In the genomic region with DNA sequence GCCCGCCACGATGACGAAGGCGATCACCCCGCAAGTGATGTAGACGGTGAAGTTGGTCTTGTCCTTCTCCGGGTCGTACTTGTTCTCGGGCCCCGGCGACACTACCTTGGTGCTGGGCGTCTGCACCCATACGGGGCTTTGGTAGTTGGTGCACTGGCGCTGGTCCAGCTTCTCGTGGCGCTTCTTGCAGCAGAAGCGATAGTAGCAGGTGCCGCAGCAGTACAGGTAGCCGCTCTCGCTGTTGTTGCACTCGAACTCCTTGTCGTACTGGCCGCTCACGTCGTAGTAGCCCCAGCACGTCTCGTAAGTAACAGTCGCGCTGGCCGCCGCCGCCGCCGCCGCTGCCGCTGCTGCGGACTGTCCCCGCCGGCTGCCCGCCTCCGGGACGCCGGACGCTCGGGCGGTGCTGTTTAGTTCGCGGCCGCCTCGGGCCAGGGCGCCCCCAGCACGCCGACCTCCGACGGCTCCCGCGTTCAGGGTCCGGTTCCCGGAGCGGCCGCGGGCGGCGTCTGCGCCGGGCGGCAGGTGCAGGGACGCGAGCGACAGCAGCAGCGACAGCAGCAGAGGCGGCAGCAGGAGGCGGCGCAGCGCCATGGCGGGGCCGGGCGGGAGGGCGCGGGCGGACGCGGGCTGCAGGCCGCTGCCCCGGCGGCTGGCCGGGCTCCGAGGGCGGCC, we compare ENCODE assay signal across 9 mouse cellular contexts. TPM values are rescaled to one million over a fixed set of nuclear protein-coding genes. Genes with fewer than 3 reads are reported as not detected.
DNase-seq lines count a peak whose midpoint lies in the region; ATAC-seq and TF ChIP-seq lines count a peak whose summit lies in the region.
"Had no signal": no experiment of that assay in that cellular context is flagged by ENCODE, and none has a peak within 500 bp of the region (broad histone marks: within the 10 kb centered on the region; RNA-seq: fewer than 3 reads in every experiment).

A gene (minus strand): TSS at position 594 of the 675 bp plus-strand sequence.

- in situ Hi-C loops in ES-E14 (cut with MboI; ENCODE audit: low sequenced_read_pairs in 2 of 2, unreplicated experiment in 2 of 2), result no loop called here

- H3K4me2 ChIP-seq in intestine, postnatal 0 days (replicated peaks; ENCODE audit: low read depth), result peak within 1 kb of the TSS; percentile 83
- peak within 1 kb of the TSS; percentile 52 for H3K4me2 ChIP-seq in liver, embryonic 13.5 days

- TF ChIP-seq POLR2A in embryonic fibroblast, embryonic 13.5 days (IDR thresholded peaks at IDR 0.05; ENCODE audit: low read depth, low read length), result no peak

- ATAC-seq in intestine, postnatal 0 days, result no peak
- no peak for ATAC-seq in liver, embryonic 13.5 days (ENCODE audit: low read depth)

- no peaks in the 10 kb centered on the region; a peak in 1 of 4 replicates for H3K4me1 ChIP-seq in ES-E14 (ENCODE audit: control insufficient read depth in 2 of 2, insufficient read depth in 2 of 2, low read length in 2 of 2, poor library complexity in 1 of 2)
- H3K4me1 ChIP-seq in embryonic fibroblast, embryonic 13.5 days (ENCODE audit: control insufficient read depth, insufficient read depth, low read length), result no peaks in the 10 kb centered on the region
- no peaks in the 10 kb centered on the region for H3K4me1 ChIP-seq in intestine, postnatal 0 days (replicated peaks; ENCODE audit: control insufficient read depth, insufficient read depth, low read length)
- no peaks in the 10 kb centered on the region for H3K4me1 ChIP-seq in liver, embryonic 13.5 days (replicated peaks)

- no peak for TF ChIP-seq CTCF in embryonic fibroblast, embryonic 13.5 days (IDR thresholded peaks at IDR 0.05; ENCODE audit: borderline replicate concordance, insufficient read depth, low read length)
- TF ChIP-seq CTCF in intestine, postnatal 0 days (IDR thresholded peaks at IDR 0.05; ENCODE audit: low read depth), result no peak

- no peaks in the 10 kb centered on the region for H3K9me3 ChIP-seq in ES-E14 (ENCODE audit: control insufficient read depth, insufficient read depth, low read depth, low read length)
- no peaks in the 10 kb centered on the region for H3K9me3 ChIP-seq in intestine, postnatal 0 days (ENCODE audit: control insufficient read depth)
- H3K9me3 ChIP-seq in liver, embryonic 13.5 days (replicated peaks), result no peaks in the 10 kb centered on the region

- intact Hi-C loops in gastrocnemius, postnatal 36 days (cut with DNase I), result no loop called here

- peak within 1 kb of the TSS; percentile 81 to 84 for H3K4me3 ChIP-seq in ES-E14 (ENCODE audit: insufficient read depth in 1 of 2, low read depth in 1 of 2, low read length in 2 of 2, poor library complexity in 1 of 2, severe bottlenecking in 1 of 2)
- peak within 1 kb of the TSS; percentile 45 for H3K4me3 ChIP-seq in embryonic fibroblast, embryonic 13.5 days (ENCODE audit: insufficient read depth, low read length)
- H3K4me3 ChIP-seq in intestine, postnatal 0 days (ENCODE audit: low read depth, low read length), result peak within 1 kb of the TSS; percentile 48
- peak within 1 kb of the TSS; percentile 42 for H3K4me3 ChIP-seq in liver, embryonic 13.5 days (replicated peaks)

- no peak within 1 kb of the TSS for H3K27ac ChIP-seq in ES-E14 (ENCODE audit: insufficient read depth, low read depth, low read length, poor library complexity, severe bottlenecking)
- no peak within 1 kb of the TSS for H3K27ac ChIP-seq in embryonic fibroblast, embryonic 13.5 days (ENCODE audit: insufficient read depth, low read length)
- H3K27ac ChIP-seq in intestine, postnatal 0 days (ENCODE audit: low read depth, low read length), result no peak within 1 kb of the TSS
- no peak within 1 kb of the TSS for H3K27ac ChIP-seq in liver, embryonic 13.5 days

- no peaks in the 10 kb centered on the region for H3K36me3 ChIP-seq in ES-E14 (ENCODE audit: control insufficient read depth, insufficient read depth, low read length, poor library complexity, severe bottlenecking)
- H3K36me3 ChIP-seq in intestine, postnatal 0 days (ENCODE audit: control insufficient read depth, insufficient read depth), result no peaks in the 10 kb centered on the region
- H3K36me3 ChIP-seq in liver, embryonic 13.5 days, result no peaks in the 10 kb centered on the region

- 1% methylated on average over 72 of the region's 89 CpGs for WGBS in intestine, postnatal 0 days
- 2% methylated on average over 76 of the region's 89 CpGs for WGBS in liver, embryonic 13.5 days (ENCODE audit: insufficient replicate concordance)

- peak within 1 kb of the TSS; percentile 40 for H3K9ac ChIP-seq in ES-E14 (ENCODE audit: insufficient read depth, low read depth, low read length, poor library complexity, severe bottlenecking)
- H3K9ac ChIP-seq in intestine, postnatal 0 days (ENCODE audit: low read depth, low read length), result no peak within 1 kb of the TSS
- no peak within 1 kb of the TSS for H3K9ac ChIP-seq in liver, embryonic 13.5 days

- DNase-seq in gastrocnemius, postnatal 10 days, result peak; percentile 25
- no peak for DNase-seq in gastrocnemius, postnatal 36 days
- DNase-seq in ES-E14 (ENCODE audit: low read depth, low spot score), result no peak
- DNase-seq in liver, embryonic 13.5 days, result no peak
- peak; percentile 58 for DNase-seq in right cerebral cortex, postnatal 4 days
- DNase-seq in spleen, adult 18-20 months, result no peak

- peaks cover 54% of the 10 kb centered on the region for H3K27me3 ChIP-seq in intestine, postnatal 0 days (replicated peaks; ENCODE audit: control insufficient read depth, insufficient read depth, low read length)
- peaks cover 76% of the 10 kb centered on the region for H3K27me3 ChIP-seq in liver, embryonic 13.5 days

TF ChIP-seq in ES-E14, 5 proteins besides CTCF, POLR2A, EP300 and RAD21:
- no peak for TF ChIP-seq CHD2 (IDR thresholded peaks at IDR 0.05; ENCODE audit: low read depth, low read length)
TF ChIP-seq in ES-E14: peak in this region for 0.

RNA-seq across cellular contexts. Expression of the gene that starts here (rescaled TPM):
- total RNA-seq in gastrocnemius, postnatal 10 days (2021), result under 1 TPM; 0.20 to 0.26 TPM
- under 1 TPM; 0.05 to 0.42 TPM for total RNA-seq in gastrocnemius, postnatal 36 days (2021)
- total RNA-seq in ES-E14 (2012; rRNA removed), result 0.09 and 0.11 TPM in 2 replicates
- 0.72 and 1.7 TPM in 2 replicates for polyA plus RNA-seq in embryonic fibroblast, embryonic 13.5 days (2011; ENCODE audit: insufficient read length, low read depth, missing spikeins)
- 0.04 and 0.25 TPM in 2 replicates for polyA plus RNA-seq in intestine, postnatal 0 days (2015; fragmentation: Nextera tagmentation; extraction: Ambion mirVana)
- polyA plus RNA-seq in liver, embryonic 13.5 days (2015; fragmentation: Nextera tagmentation; extraction: Ambion mirVana), result not detected in 2 replicates
- total RNA-seq: MEL had no signal

Comparison
In these comparisons a context has a peak if more than half of its experiments do, and no peak if none do; other contexts are left out.
1. Peak in DNase-seq in gastrocnemius, postnatal 10 days; RNA of the gene not detected or under 1 TPM.